Mouse (Mus musculus) CH12.LX (cell line): ENCODE data around the gene Cers5.

ENCODE experiments used
- BHLHE40 ChIP-seq: IDR thresholded peaks from 2 replicates; pipeline ENCODE4 v1.6.1; 2011; ENCODE audit warnings: mild to moderate bottlenecking, low read depth, low read length, improper control_type of control experiment
- CTCF ChIP-seq, 2 experiments: IDR thresholded peaks in 1 of 2; conservative IDR thresholded peaks in 1 of 2; 2 replicates each; pipeline ENCODE4 v1.5.1; 2011 to 2012; ENCODE audit warnings: low read depth in 2 of 2, low read length in 2 of 2, improper control_type of control experiment in 1 of 2, inconsistent platforms in 1 of 2, mild to moderate bottlenecking in 1 of 2, moderate library complexity in 1 of 2
- JUND ChIP-seq: conservative IDR thresholded peaks from 2 replicates; pipeline ENCODE4 v1.6.1; 2011; ENCODE audit warnings: low read depth, low read length, improper control_type of control experiment
- PAX5 ChIP-seq: IDR thresholded peaks from 2 replicates; pipeline ENCODE4 v1.6.1; 2012; ENCODE audit warnings: low read length, inconsistent platforms, mixed read lengths
- UBTF ChIP-seq: IDR thresholded peaks from 2 replicates; pipeline ENCODE4 v1.6.1; 2012; ENCODE audit warnings: low read depth, mild to moderate bottlenecking, inconsistent platforms, low read length, improper control_type of control experiment, moderate library complexity
- USF1 ChIP-seq: IDR thresholded peaks from 2 replicates; pipeline ENCODE4 v1.6.1; 2014; ENCODE audit warnings: low read depth, mild to moderate bottlenecking, inconsistent platforms, low read length, improper control_type of control experiment
- ZC3H11A ChIP-seq: IDR thresholded peaks from 2 replicates; pipeline ENCODE4 v1.6.1; 2012; ENCODE audit warnings: low read depth, mild to moderate bottlenecking, inconsistent platforms, low read length, improper control_type of control experiment

DNA sequence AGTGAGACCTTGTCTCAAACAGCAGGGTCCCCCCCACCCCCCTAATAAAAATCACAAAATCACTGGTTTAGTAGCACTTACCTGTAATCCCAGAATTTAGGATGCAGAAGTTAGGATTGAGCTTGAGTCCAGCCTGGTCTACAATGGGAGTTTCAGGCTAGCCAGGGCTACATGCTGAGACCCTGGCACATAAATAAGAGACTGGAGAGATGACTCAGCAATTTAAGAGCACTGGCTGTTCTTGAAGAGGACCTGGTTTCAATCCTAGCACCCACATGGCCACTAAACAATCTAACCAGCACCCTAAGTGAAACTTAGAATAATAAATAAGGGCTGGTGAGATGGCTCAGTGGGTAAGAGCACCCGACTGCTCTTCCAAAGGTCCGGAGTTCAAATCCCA lies 41.5 kb downstream of the Cers5 start:
- TF ChIP-seq BHLHE40 (no peak), JUND (no peak), USF1 (no peak), CTCF (conservative IDR thresholded peaks at IDR 0.05 in 1 of 2, IDR thresholded peaks at IDR 0.05 in 1 of 2; ENCODE audit: low read depth in 2 of 2, low read length in 2 of 2) (no peak), ZC3H11A (no peak), PAX5 (no peak), UBTF (no peak)
